Comparison of ENCODE assay signal across 24 mouse cellular contexts in the genomic region with DNA sequence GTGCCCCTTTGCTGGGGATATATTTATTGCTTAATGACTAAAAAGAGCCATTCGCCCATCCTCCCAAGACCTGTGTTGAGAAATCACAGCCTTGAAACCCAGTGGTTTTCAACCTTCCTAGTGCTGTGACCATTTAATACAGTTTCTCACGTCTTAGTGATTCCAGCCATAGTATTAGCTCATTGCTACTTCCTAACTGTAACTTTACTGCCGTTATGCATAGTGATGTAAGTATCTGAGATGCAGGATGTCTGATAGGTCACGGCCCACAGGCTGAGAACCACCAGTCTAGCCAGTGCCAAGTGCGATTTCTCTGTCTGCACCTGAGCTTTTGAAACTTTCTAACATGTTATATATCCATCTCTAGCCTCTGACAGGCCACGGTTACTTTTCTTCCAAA. TPM values are rescaled to one million over a fixed set of nuclear protein-coding genes. Genes with fewer than 3 reads are reported as not detected.
"Had no signal": no experiment of that assay in that cellular context is flagged by ENCODE, and none has a peak within 500 bp of the region (broad histone marks: within the 10 kb centered on the region; RNA-seq: fewer than 3 reads in every experiment).

No protein-coding gene starts in this region.

- ATAC-seq: hindbrain, postnatal 0 days; intestine, embryonic 16.5 days had no signal

- DNase-seq: gastrocnemius, adult 2 months; gastrocnemius, postnatal 10 days; gastrocnemius, postnatal 25 days; heart, adult 18-20 months; heart, postnatal 10 days; kidney, adult 11 months; kidney, adult 2 months; kidney, adult 9 months; kidney, postnatal 14 days; kidney, postnatal 36 days; liver; liver, embryonic 13.5 days had no signal

RNA-seq across cellular contexts. Expression of a gene that starts 35.0 kb away (rescaled TPM):
- total RNA-seq: gastrocnemius, adult 2 months; gastrocnemius, postnatal 10 days; gastrocnemius, postnatal 25 days; gastrocnemius, postnatal 4 days; heart, adult 18-20 months; heart, adult 8-10 months; heart, postnatal 10 days; heart, postnatal 25 days; hematopoietic stem cell, adult 5-6 weeks; hindbrain, postnatal 0 days; layer of hippocampus, adult 2 months; layer of hippocampus, postnatal 10 days; layer of hippocampus, postnatal 25 days; left cerebral cortex, adult 2 months; left cerebral cortex, postnatal 14 days; left cerebral cortex, postnatal 36 days had no signal
